Mouse (Mus musculus) liver, postnatal 0 days (tissue): ENCODE results near the gene Hk3.

Experiments used
- CTCF ChIP-seq: sonication (generic); IDR thresholded peaks from 2 replicates; pipeline ENCODE4 v1.5.1; 2016; ENCODE audit warnings: antibody characterized with exemption, low read depth
- EP300 ChIP-seq: IDR thresholded peaks from 2 replicates; pipeline ENCODE4 v1.6.1; 2016; ENCODE audit warnings: antibody characterized with exemption, low read depth, mild to moderate bottlenecking

- TF ChIP-seq CTCF (no peak), EP300 (no peak)
Measured at GRCm38 (mm10) chr13:54967501-54967900, 53.7 kb downstream of the Hk3 start.
